Mouse (Mus musculus) heart, embryonic 16.5 days (tissue): ENCODE results near the gene Acadl. TPM values are rescaled to one million over a fixed set of nuclear protein-coding genes. Genes with fewer than 3 reads are reported as not detected.
A peak's percentile ranks its signal among the peaks of the same experiment; 100 is the strongest.

ENCODE experiments used
- ATAC-seq: fragments of 200-750 bp; cut with Nextera tagmentation; replicated peaks from 2 replicates; pipeline ENCODE4 v1.8.0; 2017; ENCODE audit warnings: moderate number of reproducible peaks; ENCODE audit not compliant: insufficient read depth, low FRiP score; ENCODE audit errors: extremely low read depth
- H3K27ac ChIP-seq: fragments of 300-500 bp; sonication (generic); 2 replicates; pipeline ENCODE4 v1.5.1; 2014; ENCODE audit warnings: mild to moderate bottlenecking, low read length, control low read depth, moderate library complexity
- H3K27me3 ChIP-seq: fragments of 300-500 bp; sonication (generic); 2 replicates; pipeline ENCODE4 v1.6.1; 2014; ENCODE audit warnings: low read length, mixed read lengths; ENCODE audit not compliant: control insufficient read depth, insufficient read depth
- H3K36me3 ChIP-seq: fragments of 300-500 bp; sonication (generic); 2 replicates; pipeline ENCODE4 v1.6.1; 2014; ENCODE audit not compliant: control insufficient read depth, insufficient read depth
- H3K4me1 ChIP-seq: fragments of 300-500 bp; sonication (generic); 2 replicates; pipeline ENCODE4 v1.6.1; 2014; ENCODE audit warnings: low read length, mixed read lengths; ENCODE audit not compliant: control insufficient read depth, insufficient read depth
- H3K4me2 ChIP-seq: fragments of 300-500 bp; sonication (generic); 2 replicates; pipeline ENCODE4 v1.6.1; 2014; ENCODE audit warnings: low read depth, mild to moderate bottlenecking, control low read depth, low read length
- H3K4me3 ChIP-seq: fragments of 300-500 bp; sonication (generic); 2 replicates; pipeline ENCODE4 v1.5.1; 2014; ENCODE audit warnings: mild to moderate bottlenecking, control low read depth, low read length
- H3K9ac ChIP-seq: fragments of 300-500 bp; sonication (generic); 2 replicates; pipeline ENCODE4 v1.6.1; 2014; ENCODE audit warnings: low read length, control low read depth
- H3K9me3 ChIP-seq: fragments of 300-500 bp; sonication (generic); replicated peaks from 2 replicates; pipeline ENCODE4 v1.6.1; 2016; ENCODE audit warnings: low read length; ENCODE audit not compliant: control insufficient read depth
- WGBS: fragments of 180-500 bp; shearing (Covaris S2); extraction: QIAGEN DNeasy Blood & Tissue Kit; methylation state at CpG from one replicate; pipeline ENCODE4 v1.1.7; 2014; 5-methylcytosine and 5-hydroxymethylcytosine counted together
- polyA plus RNA-seq: library from polyadenylated mRNA; unstranded; fragments of >200 nt; fragmentation: Nextera tagmentation; extraction: Ambion mirVana; gene quantifications from 2 replicates; pipeline ENCODE4 v1.2.1, GENCODE M21; 2015

The Acadl gene
- polyA plus RNA-seq, 1 experiment from 2014 or later: 927 TPM

- H3K27me3 ChIP-seq: no peaks in the 10 kb centered on the region
- 78% methylated on average over 5 of the region's 5 CpGs for WGBS
- H3K4me1 ChIP-seq: no peaks in the 10 kb centered on the region
- H3K36me3 ChIP-seq: peaks cover 67% of the 10 kb centered on the region
- no peak overlapping the region for H3K27ac ChIP-seq
- H3K9ac ChIP-seq: no peak overlapping the region
- H3K4me3 ChIP-seq: no peak overlapping the region
- peaks cover 6% of the 10 kb centered on the region for H3K9me3 ChIP-seq
- no peak for ATAC-seq
- no peak overlapping the region for H3K4me2 ChIP-seq
Measured at GRCm38 (mm10) chr1:66845690-66846318, 17.3 kb downstream of the Acadl start.

- Histone ChIP-seq H3K4me2 (no peak overlapping the region), H3K9ac (no peak overlapping the region), H3K4me1 (peaks cover 8% of the 10 kb centered on the region), H3K9me3 (no peaks in the 10 kb centered on the region), H3K4me3 (no peak overlapping the region), H3K27ac (no peak overlapping the region), H3K27me3 (no peaks in the 10 kb centered on the region), H3K36me3 (peaks cover 41% of the 10 kb centered on the region)
- WGBS: 83% methylated on average over 10 of the region's 10 CpGs
- no peak for ATAC-seq
Measured at GRCm38 (mm10) chr1:66841938-66842337, 21.1 kb downstream of the Acadl start.

GRCm38 (mm10) chr1:66841510-66841909, 21.6 kb downstream of the Acadl start:
- no peak for ATAC-seq
- no peak overlapping the region for H3K27ac ChIP-seq

GRCm38 (mm10) chr1:66839755-66840438, 23.2 kb downstream of the Acadl start:
- peaks cover 36% of the 10 kb centered on the region for H3K36me3 ChIP-seq
- peaks cover 8% of the 10 kb centered on the region for H3K4me1 ChIP-seq
- no peaks in the 10 kb centered on the region for H3K9me3 ChIP-seq
- peak overlapping the region; percentile 57 for H3K27ac ChIP-seq
- ATAC-seq: peak; percentile 54; the same call in 1 of the 2 replicates
- H3K27me3 ChIP-seq: no peaks in the 10 kb centered on the region
- H3K9ac ChIP-seq: no peak overlapping the region
- H3K4me3 ChIP-seq: no peak overlapping the region
- peak overlapping the region; percentile 16; the same call in 1 of the 2 replicates for H3K4me2 ChIP-seq
- 34% methylated on average over 7 of the region's 7 CpGs for WGBS

More at GRCm38 (mm10) chr1:66841510-66841909, 21.6 kb downstream of the Acadl start:
- Histone ChIP-seq H3K9ac (no peak overlapping the region), H3K4me2 (no peak overlapping the region), H3K4me1 (peaks cover 8% of the 10 kb centered on the region), H3K9me3 (no peaks in the 10 kb centered on the region), H3K27me3 (no peaks in the 10 kb centered on the region), H3K4me3 (no peak overlapping the region), H3K36me3 (peaks cover 40% of the 10 kb centered on the region)
- WGBS: 70% methylated on average over 6 of the region's 6 CpGs

GRCm38 (mm10) chr1:66839135-66839534, 23.9 kb downstream of the Acadl start:
- no peaks in the 10 kb centered on the region for H3K9me3 ChIP-seq
- peak overlapping the region; percentile 69 for H3K27ac ChIP-seq
- H3K4me3 ChIP-seq: no peak overlapping the region
- no peaks in the 10 kb centered on the region for H3K27me3 ChIP-seq
- peaks cover 8% of the 10 kb centered on the region for H3K4me1 ChIP-seq
- no peak overlapping the region; the same call in 1 of the 2 replicates for H3K9ac ChIP-seq
- WGBS: 60% methylated on average over 1 of the region's 1 CpGs
- no peak overlapping the region for H3K4me2 ChIP-seq
- no peak for ATAC-seq
- peaks cover 41% of the 10 kb centered on the region for H3K36me3 ChIP-seq

- Histone ChIP-seq H3K4me1 (peaks cover 8% of the 10 kb centered on the region), H3K27ac (peak overlapping the region; percentile 69), H3K27me3 (no peaks in the 10 kb centered on the region), H3K9ac (no peak overlapping the region; the same call in 1 of the 2 replicates), H3K36me3 (peaks cover 43% of the 10 kb centered on the region), H3K9me3 (no peaks in the 10 kb centered on the region), H3K4me3 (no peak overlapping the region), H3K4me2 (no peak overlapping the region)
- 55% methylated on average over 16 of the region's 16 CpGs for WGBS
- no peak for ATAC-seq
Measured at GRCm38 (mm10) chr1:66838184-66839042, 24.7 kb downstream of the Acadl start.

- H3K27ac ChIP-seq: no peak overlapping the region
- no peaks in the 10 kb centered on the region for H3K27me3 ChIP-seq
- no peak overlapping the region for H3K4me2 ChIP-seq
- ATAC-seq: no peak
- H3K4me1 ChIP-seq: peaks cover 8% of the 10 kb centered on the region
- 82% methylated on average over 3 of the region's 3 CpGs for WGBS
- no peak overlapping the region for H3K9ac ChIP-seq
- peaks cover 44% of the 10 kb centered on the region for H3K36me3 ChIP-seq
- no peaks in the 10 kb centered on the region for H3K9me3 ChIP-seq
- H3K4me3 ChIP-seq: no peak overlapping the region
Measured at GRCm38 (mm10) chr1:66837207-66837606, 25.9 kb downstream of the Acadl start.

GRCm38 (mm10) chr1:66832636-66833165, 30.4 kb downstream of the Acadl start:
- H3K4me3 ChIP-seq: no peak overlapping the region
- WGBS: 79% methylated on average over 7 of the region's 7 CpGs
- no peak overlapping the region for H3K9ac ChIP-seq
- H3K27ac ChIP-seq: no peak overlapping the region
- H3K36me3 ChIP-seq: peaks cover 42% of the 10 kb centered on the region
- no peaks in the 10 kb centered on the region for H3K4me1 ChIP-seq
- no peaks in the 10 kb centered on the region for H3K27me3 ChIP-seq
- no peak overlapping the region for H3K4me2 ChIP-seq
- ATAC-seq: no peak
- no peaks in the 10 kb centered on the region for H3K9me3 ChIP-seq
